Mouse (Mus musculus) right cerebral cortex, adult 2 months (tissue): Measurements from ENCODE around the gene Btg4.

ENCODE experiments used
- DNase-seq, 2 experiments: peaks; one replicate each; pipeline ENCODE4 v3.0.0; 2021 to 2022; ENCODE audit warnings: low spot score in 2 of 2

Gene Btg4

DNA sequence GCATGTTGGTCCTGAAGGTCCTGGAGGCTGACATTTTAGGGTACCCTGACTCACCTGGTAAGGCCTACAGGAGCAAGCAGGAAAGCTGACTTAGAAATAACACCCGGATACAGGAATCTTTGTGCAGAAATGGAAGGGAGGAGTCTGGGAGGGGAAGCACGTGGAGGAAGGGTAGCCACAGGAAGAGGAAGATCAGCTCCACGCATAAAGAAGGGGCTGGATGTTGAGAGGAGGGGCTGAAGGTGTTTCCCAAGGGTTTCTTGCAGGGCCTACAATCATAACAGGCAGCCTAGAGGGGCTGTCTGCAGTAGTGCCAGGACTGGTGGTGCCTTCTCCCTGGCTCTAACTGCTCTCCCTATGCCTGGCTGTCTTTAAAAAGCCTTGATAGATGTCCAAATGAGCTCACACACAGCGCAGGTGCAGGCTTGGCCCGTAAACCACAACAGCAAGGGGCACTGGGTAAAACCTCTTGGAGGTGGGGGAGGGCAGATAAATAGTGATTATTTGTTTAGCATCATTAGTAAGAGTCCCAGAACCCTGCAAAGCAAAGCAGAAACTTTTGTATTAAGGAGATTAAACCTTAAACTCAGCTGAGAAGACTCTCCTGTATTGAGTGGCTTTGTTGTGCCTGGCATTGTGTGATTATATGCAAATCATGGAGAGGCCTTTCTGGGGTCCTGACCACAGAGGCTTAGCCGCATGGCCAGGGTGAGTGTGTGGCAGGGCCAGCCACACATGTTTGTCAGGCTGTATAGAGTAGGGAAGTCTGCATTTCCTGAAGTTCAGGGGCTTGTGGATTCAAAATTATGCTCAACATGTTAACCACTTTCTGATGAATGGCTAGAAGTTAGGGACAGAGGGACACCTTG is 104.8 kb downstream of the Btg4 start, which contains the start of gene Gm32742:
TSS of gene Gm32742 (minus strand) at position 206 of the 869 bp plus-strand sequence.
- DNase-seq: no peak

DNA sequence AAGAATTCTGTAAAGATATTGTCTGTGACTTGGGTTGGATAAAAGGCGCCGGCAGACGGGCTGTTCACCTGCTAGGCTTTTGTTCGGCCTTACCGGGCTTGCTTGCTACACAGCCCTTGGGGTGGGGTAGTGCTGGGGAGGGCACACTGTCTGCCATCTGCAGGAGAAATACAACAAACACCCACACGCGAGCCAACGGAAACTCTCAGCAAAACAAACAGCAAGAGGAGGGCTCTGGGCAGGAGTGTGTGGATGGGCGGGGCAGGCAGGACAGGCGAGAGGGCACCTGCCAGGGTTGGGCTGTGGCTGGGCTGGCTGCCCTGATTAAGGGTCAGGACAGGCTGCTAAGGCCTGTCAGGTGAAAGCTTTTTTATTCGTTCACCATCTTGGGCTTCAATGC is 107.3 kb downstream of the Btg4 start:
- no peak for DNase-seq

DNA sequence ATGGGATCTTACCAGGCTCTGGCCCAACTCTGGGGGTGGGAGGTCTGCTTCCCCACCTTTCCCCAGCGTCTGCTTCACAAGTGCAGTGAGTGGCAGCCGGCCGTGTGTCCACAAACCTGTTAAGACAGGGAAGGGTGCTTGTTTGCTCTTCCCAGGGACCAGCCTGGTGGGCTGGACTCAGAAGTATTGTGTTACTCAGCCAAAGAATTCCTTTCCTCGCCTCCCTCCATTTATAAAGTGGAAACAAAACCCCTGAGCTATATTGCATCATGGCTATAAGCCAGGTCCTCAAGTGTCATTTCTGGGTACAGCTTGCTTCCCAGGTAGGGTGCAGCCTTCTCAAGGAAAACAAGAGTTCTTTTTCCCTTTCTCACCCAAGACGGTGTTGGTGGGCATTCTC is 108.0 kb downstream of the Btg4 start:
- DNase-seq: no peak

DNA sequence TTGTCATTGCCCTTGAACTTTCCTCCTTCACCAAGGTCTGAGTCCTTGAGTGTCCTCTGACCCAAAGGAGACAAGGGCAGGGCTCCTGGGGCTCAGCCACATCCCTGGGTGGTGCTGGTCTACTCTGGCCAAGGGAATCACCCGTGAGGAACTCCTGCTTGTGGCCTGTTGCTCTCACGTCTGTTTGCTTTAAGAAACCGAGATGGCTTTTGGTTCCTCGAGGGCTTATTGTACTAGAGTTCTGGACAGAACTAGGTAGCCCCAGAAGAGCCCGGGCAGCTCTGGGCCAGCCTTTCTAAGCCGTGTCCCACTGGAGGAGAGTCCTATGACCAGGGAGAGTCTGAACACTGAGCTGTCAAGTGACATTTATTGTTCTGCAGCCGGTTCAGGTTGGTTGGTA is 108.4 kb downstream of the Btg4 start:
- no peak for DNase-seq
